10 mouse cellular contexts compared by ENCODE assay signal in genomic region chr13:40729037-40729436, GRCm38 (mm10). TPM values are rescaled to one million over a fixed set of nuclear protein-coding genes. Genes with fewer than 3 reads are reported as not detected.
DNase-seq lines count a peak whose midpoint lies in the region; ATAC-seq and TF ChIP-seq lines count a peak whose summit lies in the region.
"Had no signal": no experiment of that assay in that cellular context is flagged by ENCODE, and none has a peak within 500 bp of the region (broad histone marks: within the 10 kb centered on the region; RNA-seq: fewer than 3 reads in every experiment).

No protein-coding gene starts in this region.

- no peaks in the 10 kb centered on the region for H3K36me3 ChIP-seq in kidney, embryonic 15.5 days
- H3K36me3 ChIP-seq in limb, embryonic 11.5 days (ENCODE audit: control insufficient read depth, insufficient read depth, low read length), result no peaks in the 10 kb centered on the region
- no peaks in the 10 kb centered on the region for H3K36me3 ChIP-seq in neural tube, embryonic 15.5 days

- no peak for ATAC-seq in kidney, embryonic 15.5 days (replicated peaks; ENCODE audit: low FRiP score)
- no peak for ATAC-seq in limb, embryonic 11.5 days (ENCODE audit: insufficient number of reproducible peaks, low FRiP score, low TSS enrichment, low read depth)
- no peak for ATAC-seq in neural tube, embryonic 15.5 days (ENCODE audit: low FRiP score)

- WGBS in kidney, embryonic 15.5 days, result 2% methylated on average over 13 of the region's 13 CpGs
- WGBS in limb, embryonic 11.5 days, result under 1% methylated on average over 13 of the region's 13 CpGs
- 5% methylated on average over 13 of the region's 13 CpGs for WGBS in neural tube, embryonic 15.5 days

- H3K27ac ChIP-seq in kidney, embryonic 15.5 days, result peak overlapping the region; percentile 11; the same call in 1 of the 2 replicates
- H3K27ac ChIP-seq in embryonic fibroblast, embryonic 13.5 days (ENCODE audit: insufficient read depth, low read length), result no peak overlapping the region
- peak overlapping the region; percentile 67; the same call in 1 of the 2 replicates for H3K27ac ChIP-seq in limb, embryonic 11.5 days (replicated peaks; ENCODE audit: low read depth, low read length)
- H3K27ac ChIP-seq in neural tube, embryonic 15.5 days (replicated peaks), result peak overlapping the region; percentile 84

- peak overlapping the region; percentile 74; the same call in 1 of the 2 replicates for H3K4me2 ChIP-seq in kidney, embryonic 15.5 days
- H3K4me2 ChIP-seq in limb, embryonic 11.5 days (ENCODE audit: low read depth, severe bottlenecking), result peak overlapping the region; percentile 61
- peak overlapping the region; percentile 67 for H3K4me2 ChIP-seq in neural tube, embryonic 15.5 days

- peaks cover 91% of the 10 kb centered on the region for H3K27me3 ChIP-seq in kidney, embryonic 15.5 days
- peaks cover 23% of the 10 kb centered on the region for H3K27me3 ChIP-seq in limb, embryonic 11.5 days (ENCODE audit: control insufficient read depth, insufficient read depth, low read length)
- H3K27me3 ChIP-seq in neural tube, embryonic 15.5 days (replicated peaks), result peaks cover 38% of the 10 kb centered on the region

- no peak for TF ChIP-seq POLR2A in embryonic fibroblast, embryonic 13.5 days (IDR thresholded peaks at IDR 0.05; ENCODE audit: low read depth, low read length)

- H3K4me1 ChIP-seq in kidney, embryonic 15.5 days, result peaks cover 32% of the 10 kb centered on the region
- no peaks in the 10 kb centered on the region; the same call in 1 of the 2 replicates for H3K4me1 ChIP-seq in embryonic fibroblast, embryonic 13.5 days (ENCODE audit: control insufficient read depth, insufficient read depth, low read length)
- H3K4me1 ChIP-seq in limb, embryonic 11.5 days (ENCODE audit: control insufficient read depth, insufficient read depth, low read length), result peaks cover 12% of the 10 kb centered on the region
- peaks cover 29% of the 10 kb centered on the region for H3K4me1 ChIP-seq in neural tube, embryonic 15.5 days

- TF ChIP-seq CTCF in embryonic fibroblast, embryonic 13.5 days (IDR thresholded peaks at IDR 0.05; ENCODE audit: borderline replicate concordance, insufficient read depth, low read length), result no peak

- DNase-seq in kidney, adult 11 months, result no peak
- DNase-seq in limb, embryonic 11.5 days (ENCODE audit: low spot score), result peak; percentile 44
- DNase-seq in adrenal gland, adult 2 months, result no peak
- no peak for DNase-seq in thymus, postnatal 14 days
- DNase-seq: left cerebral cortex, postnatal 4 days; right cerebral cortex, postnatal 14 days; thymus, adult 2 months had no signal

- H3K9ac ChIP-seq in kidney, embryonic 15.5 days, result 0 out of 2 replicates have a peak overlapping the region, but pooled peaks have one; percentile 27
- H3K9ac ChIP-seq in limb, embryonic 11.5 days (ENCODE audit: low read length), result peak overlapping the region; percentile 83
- peak overlapping the region; percentile 42; the same call in 1 of the 2 replicates for H3K9ac ChIP-seq in neural tube, embryonic 15.5 days (replicated peaks)

- peak overlapping the region; percentile 53 for H3K4me3 ChIP-seq in kidney, embryonic 15.5 days (replicated peaks)
- peak overlapping the region; percentile 77 for H3K4me3 ChIP-seq in embryonic fibroblast, embryonic 13.5 days (ENCODE audit: insufficient read depth, low read length)
- peak overlapping the region; percentile 56 for H3K4me3 ChIP-seq in limb, embryonic 11.5 days (ENCODE audit: low read depth, low read length)
- H3K4me3 ChIP-seq in neural tube, embryonic 15.5 days (replicated peaks), result peak overlapping the region; percentile 46

- no peaks in the 10 kb centered on the region for H3K9me3 ChIP-seq in kidney, embryonic 15.5 days (replicated peaks)
- no peaks in the 10 kb centered on the region for H3K9me3 ChIP-seq in limb, embryonic 11.5 days (ENCODE audit: control insufficient read depth, low read length)
- no peaks in the 10 kb centered on the region for H3K9me3 ChIP-seq in neural tube, embryonic 15.5 days (replicated peaks)

RNA-seq across cellular contexts. Expression of gene Tfap2a, which starts 9.1 kb away (rescaled TPM):
- polyA plus RNA-seq in kidney, embryonic 15.5 days (2015; fragmentation: Nextera tagmentation; extraction: Ambion mirVana), result 2.8 and 4.1 TPM in 2 replicates
- 3.9 and 7.3 TPM in 2 replicates for polyA plus RNA-seq in embryonic fibroblast, embryonic 13.5 days (2011; ENCODE audit: insufficient read length, low read depth, missing spikeins)
- 7.2 and 7.3 TPM in 2 replicates for polyA plus RNA-seq in limb, embryonic 11.5 days (2014; fragmentation: Nextera tagmentation; extraction: Ambion mirVana)
- 5.5 and 6.5 TPM in 2 replicates for polyA plus RNA-seq in neural tube, embryonic 15.5 days (2015; fragmentation: Nextera tagmentation; extraction: Ambion mirVana)
- total RNA-seq in adrenal gland, adult 2 months (2021), result under 1 TPM; 0.09 to 0.14 TPM
- polyA plus RNA-seq in adrenal gland, adult 2 months (2012; rRNA removed), result 0.09 and 0.16 TPM in 2 replicates

Comparison
In these comparisons a context has a peak if more than half of its experiments do, and no peak if none do; other contexts are left out.
1. H3K9ac ChIP-seq: peak in every context shown above with its lines; median percentile 83 in limb, embryonic 11.5 days; 42 in neural tube, embryonic 15.5 days; 27 in kidney, embryonic 15.5 days.